Mouse (Mus musculus): ENCODE data around the gene Nrg3. TPM values are rescaled to one million over a fixed set of nuclear protein-coding genes. Genes with fewer than 3 reads are reported as not detected.

The Nrg3 gene
- polyA plus RNA-seq, 1 experiment from 2014 or later = 0.33 TPM

GRCm38 (mm10) chr14:38835006-38835405, 637.9 kb downstream of the Nrg3 start:
- DNase-seq (ENCODE audit: low spot score) (no peak), ATAC-seq (ENCODE audit: low FRiP score, low TSS enrichment) (no peak)
- TF ChIP-seq CTCF (IDR thresholded peaks at IDR 0.05; ENCODE audit: low read depth) = no peak
- TF ChIP-seq EP300 (optimal IDR thresholded peaks at IDR 0.05) = no peak
- 86% methylated on average over 4 of the region's 4 CpGs for WGBS
- H3K4me2 ChIP-seq (replicated peaks; ENCODE audit: low read depth) = no peak overlapping the region
- H3K36me3 ChIP-seq (ENCODE audit: control insufficient read depth, insufficient read depth, low read length) = no peaks in the 10 kb centered on the region
- no peaks in the 10 kb centered on the region for H3K27me3 ChIP-seq (ENCODE audit: control insufficient read depth, insufficient read depth, low read length)
- H3K4me3 ChIP-seq (ENCODE audit: low read depth, low read length) = no peak overlapping the region
- H3K4me1 ChIP-seq (replicated peaks; ENCODE audit: control insufficient read depth, insufficient read depth) = no peaks in the 10 kb centered on the region
- no peaks in the 10 kb centered on the region for H3K9me3 ChIP-seq (ENCODE audit: control insufficient read depth, low read length)
- H3K9ac ChIP-seq (ENCODE audit: low read length) = no peak overlapping the region
- H3K27ac ChIP-seq (replicated peaks) = no peak overlapping the region

GRCm38 (mm10) chr14:38824891-38825290, 648.0 kb downstream of the Nrg3 start:
- Histone ChIP-seq H3K27me3 (ENCODE audit: control insufficient read depth, insufficient read depth, low read length) (no peaks in the 10 kb centered on the region), H3K4me3 (ENCODE audit: low read depth, low read length) (no peak overlapping the region), H3K9me3 (ENCODE audit: control insufficient read depth, low read length) (no peaks in the 10 kb centered on the region), H3K27ac (replicated peaks) (no peak overlapping the region), H3K9ac (ENCODE audit: low read length) (no peak overlapping the region), H3K4me2 (replicated peaks; ENCODE audit: low read depth) (no peak overlapping the region), H3K36me3 (ENCODE audit: control insufficient read depth, insufficient read depth, low read length) (no peaks in the 10 kb centered on the region), H3K4me1 (replicated peaks; ENCODE audit: control insufficient read depth, insufficient read depth) (no peaks in the 10 kb centered on the region)
- TF ChIP-seq EP300 (optimal IDR thresholded peaks at IDR 0.05) (no peak), CTCF (IDR thresholded peaks at IDR 0.05; ENCODE audit: low read depth) (no peak)
- DNase-seq (ENCODE audit: low spot score) (no peak), ATAC-seq (ENCODE audit: low FRiP score, low TSS enrichment) (no peak)
- 77% methylated on average over 1 of the region's 1 CpGs for WGBS

GRCm38 (mm10) chr14:38797027-38797426, 675.9 kb downstream of the Nrg3 start:
- WGBS = 66% methylated on average over 3 of the region's 3 CpGs
- Histone ChIP-seq H3K9me3 (ENCODE audit: control insufficient read depth, low read length) (no peaks in the 10 kb centered on the region), H3K27me3 (ENCODE audit: control insufficient read depth, insufficient read depth, low read length) (no peaks in the 10 kb centered on the region), H3K27ac (replicated peaks) (no peak overlapping the region), H3K36me3 (ENCODE audit: control insufficient read depth, insufficient read depth, low read length) (no peaks in the 10 kb centered on the region), H3K4me3 (ENCODE audit: low read depth, low read length) (no peak overlapping the region), H3K4me2 (replicated peaks; ENCODE audit: low read depth) (no peak overlapping the region), H3K9ac (ENCODE audit: low read length) (no peak overlapping the region), H3K4me1 (replicated peaks; ENCODE audit: control insufficient read depth, insufficient read depth) (no peaks in the 10 kb centered on the region)
- DNase-seq (ENCODE audit: low spot score) = no peak
- ATAC-seq (ENCODE audit: low FRiP score, low TSS enrichment) = no peak
- TF ChIP-seq EP300 (optimal IDR thresholded peaks at IDR 0.05) (no peak), CTCF (IDR thresholded peaks at IDR 0.05; ENCODE audit: low read depth) (no peak)

- H3K9me3 ChIP-seq (ENCODE audit: control insufficient read depth, low read length) = no peaks in the 10 kb centered on the region
- no peaks in the 10 kb centered on the region for H3K4me1 ChIP-seq (replicated peaks; ENCODE audit: control insufficient read depth, insufficient read depth)
- no peak overlapping the region for H3K4me3 ChIP-seq (ENCODE audit: low read depth, low read length)
- WGBS = 82% methylated on average over 5 of the region's 5 CpGs
- TF ChIP-seq EP300 (optimal IDR thresholded peaks at IDR 0.05) = no peak
- TF ChIP-seq CTCF (IDR thresholded peaks at IDR 0.05; ENCODE audit: low read depth) = no peak
- no peak for DNase-seq (ENCODE audit: low spot score)
- ATAC-seq (ENCODE audit: low FRiP score, low TSS enrichment) = no peak
- H3K4me2 ChIP-seq (replicated peaks; ENCODE audit: low read depth) = no peak overlapping the region
- H3K9ac ChIP-seq (ENCODE audit: low read length) = no peak overlapping the region
- H3K36me3 ChIP-seq (ENCODE audit: control insufficient read depth, insufficient read depth, low read length) = no peaks in the 10 kb centered on the region
- H3K27ac ChIP-seq (replicated peaks) = no peak overlapping the region
- no peaks in the 10 kb centered on the region for H3K27me3 ChIP-seq (ENCODE audit: control insufficient read depth, insufficient read depth, low read length)
These were observed 697.4 kb downstream of the Nrg3 start for GRCm38 (mm10) chr14:38775291-38776116.

- Histone ChIP-seq H3K4me1 (replicated peaks; ENCODE audit: control insufficient read depth, insufficient read depth) (no peaks in the 10 kb centered on the region), H3K9me3 (ENCODE audit: control insufficient read depth, low read length) (no peaks in the 10 kb centered on the region), H3K36me3 (ENCODE audit: control insufficient read depth, insufficient read depth, low read length) (no peaks in the 10 kb centered on the region), H3K27ac (replicated peaks) (no peak overlapping the region), H3K4me2 (replicated peaks; ENCODE audit: low read depth) (no peak overlapping the region), H3K9ac (ENCODE audit: low read length) (no peak overlapping the region), H3K27me3 (ENCODE audit: control insufficient read depth, insufficient read depth, low read length) (no peaks in the 10 kb centered on the region), H3K4me3 (ENCODE audit: low read depth, low read length) (no peak overlapping the region)
- 59% methylated on average over 1 of the region's 1 CpGs for WGBS
- no peak for ATAC-seq (ENCODE audit: low FRiP score, low TSS enrichment)
- TF ChIP-seq EP300 (optimal IDR thresholded peaks at IDR 0.05) (no peak), CTCF (IDR thresholded peaks at IDR 0.05; ENCODE audit: low read depth) (no peak)
- DNase-seq (ENCODE audit: low spot score) = no peak
These were observed 698.1 kb downstream of the Nrg3 start for GRCm38 (mm10) chr14:38774811-38775210.

- no peak for ATAC-seq (ENCODE audit: low FRiP score, low TSS enrichment)
- H3K27me3 ChIP-seq (ENCODE audit: control insufficient read depth, insufficient read depth, low read length) = no peaks in the 10 kb centered on the region
- H3K4me2 ChIP-seq (replicated peaks; ENCODE audit: low read depth) = no peak overlapping the region
- no peak overlapping the region for H3K9ac ChIP-seq (ENCODE audit: low read length)
- no peak for DNase-seq (ENCODE audit: low spot score)
- TF ChIP-seq EP300 (optimal IDR thresholded peaks at IDR 0.05) = no peak
- no peak for TF ChIP-seq CTCF (IDR thresholded peaks at IDR 0.05; ENCODE audit: low read depth)
- no peak overlapping the region for H3K27ac ChIP-seq (replicated peaks)
- H3K4me1 ChIP-seq (replicated peaks; ENCODE audit: control insufficient read depth, insufficient read depth) = no peaks in the 10 kb centered on the region
- no peaks in the 10 kb centered on the region for H3K36me3 ChIP-seq (ENCODE audit: control insufficient read depth, insufficient read depth, low read length)
- H3K4me3 ChIP-seq (ENCODE audit: low read depth, low read length) = no peak overlapping the region
- no peaks in the 10 kb centered on the region for H3K9me3 ChIP-seq (ENCODE audit: control insufficient read depth, low read length)
These were observed 742.4 kb downstream of the Nrg3 start for GRCm38 (mm10) chr14:38730465-38730864.
